Mouse (Mus musculus): Measurements from ENCODE around the gene Glt6d1. TPM values are rescaled to one million over a fixed set of nuclear protein-coding genes. Genes with fewer than 3 reads are reported as not detected.

The Glt6d1 gene
- total and polyA plus RNA-seq, 3 experiments: not detected

GRCm38 (mm10) chr2:25781957-25782356 is 33.7 kb downstream of the Glt6d1 start, which contains the start of gene Gm13539:
Gm13539 (plus strand) TSS chr2:25782257.
- H3K4me1 ChIP-seq (ENCODE audit: insufficient read depth, low read depth, low read length): no peaks in the 10 kb centered on the region
- DNase-seq (ENCODE audit: low spot score): no peak
- no peaks in the 10 kb centered on the region for H3K36me3 ChIP-seq (replicated peaks)
- no peak for ATAC-seq (ENCODE audit: extremely low read depth, insufficient number of reproducible peaks, low FRiP score, poor library complexity, severe bottlenecking)
- H3K27me3 ChIP-seq (ENCODE audit: insufficient read depth, low read length): peaks cover 4% of the 10 kb centered on the region
- H3K4me3 ChIP-seq (ENCODE audit: low read depth, low read length): no peak within 1 kb of the TSS
- H3K9me3 ChIP-seq (replicated peaks): no peaks in the 10 kb centered on the region
- TF ChIP-seq TAL1 (conservative IDR thresholded peaks at IDR 0.05; ENCODE audit: low read depth, low read length) (no peak), POLR2AphosphoS5 (IDR thresholded peaks at IDR 0.05; ENCODE audit: insufficient replicate concordance, low read depth, low read length) (no peak), GATA1 (IDR thresholded peaks at IDR 0.05; ENCODE audit: borderline replicate concordance, low read length) (no peak), GATA2 (IDR thresholded peaks at IDR 0.05; ENCODE audit: borderline replicate concordance, low read depth, low read length) (no peak), CTCF (IDR thresholded peaks at IDR 0.05; ENCODE audit: low read depth, low read length) (no peak)

- Histone ChIP-seq H3K4me1 (ENCODE audit: insufficient read depth, low read depth, low read length) (no peaks in the 10 kb centered on the region), H3K4me3 (ENCODE audit: low read depth, low read length) (no peak overlapping the region), H3K9me3 (replicated peaks) (no peaks in the 10 kb centered on the region), H3K27me3 (ENCODE audit: insufficient read depth, low read length) (peaks cover 4% of the 10 kb centered on the region), H3K36me3 (replicated peaks) (no peaks in the 10 kb centered on the region)
- DNase-seq (ENCODE audit: low spot score): no peak
- TF ChIP-seq TAL1 (conservative IDR thresholded peaks at IDR 0.05; ENCODE audit: low read depth, low read length) (no peak), CTCF (IDR thresholded peaks at IDR 0.05; ENCODE audit: low read depth, low read length) (no peak), GATA2 (IDR thresholded peaks at IDR 0.05; ENCODE audit: borderline replicate concordance, low read depth, low read length) (no peak), GATA1 (IDR thresholded peaks at IDR 0.05; ENCODE audit: borderline replicate concordance, low read length) (no peak), POLR2AphosphoS5 (IDR thresholded peaks at IDR 0.05; ENCODE audit: insufficient replicate concordance, low read depth, low read length) (no peak)
- ATAC-seq (ENCODE audit: extremely low read depth, insufficient number of reproducible peaks, low FRiP score, poor library complexity, severe bottlenecking): no peak
These were observed 34.7 kb downstream of the Glt6d1 start for GRCm38 (mm10) chr2:25780921-25781320.

- H3K27me3 ChIP-seq (ENCODE audit: insufficient read depth, low read length): peaks cover 2% of the 10 kb centered on the region
- DNase-seq (ENCODE audit: low spot score) (no peak), ATAC-seq (ENCODE audit: extremely low read depth, insufficient number of reproducible peaks, low FRiP score, poor library complexity, severe bottlenecking) (no peak)
- H3K4me3 ChIP-seq (ENCODE audit: low read depth, low read length): no peak overlapping the region
- TF ChIP-seq TAL1 (conservative IDR thresholded peaks at IDR 0.05; ENCODE audit: low read depth, low read length): no peak
- TF ChIP-seq GATA1 (IDR thresholded peaks at IDR 0.05; ENCODE audit: borderline replicate concordance, low read length): no peak
- no peak for TF ChIP-seq POLR2AphosphoS5 (IDR thresholded peaks at IDR 0.05; ENCODE audit: insufficient replicate concordance, low read depth, low read length)
- no peak for TF ChIP-seq GATA2 (IDR thresholded peaks at IDR 0.05; ENCODE audit: borderline replicate concordance, low read depth, low read length)
- H3K9me3 ChIP-seq (replicated peaks): no peaks in the 10 kb centered on the region
- H3K4me1 ChIP-seq (ENCODE audit: insufficient read depth, low read depth, low read length): no peaks in the 10 kb centered on the region
- H3K36me3 ChIP-seq (replicated peaks): no peaks in the 10 kb centered on the region
These were observed 36.6 kb downstream of the Glt6d1 start for GRCm38 (mm10) chr2:25779076-25779475.

GRCm38 (mm10) chr2:25776717-25777116 is 38.9 kb downstream of the Glt6d1 start, which contains the start of gene Lcn11:
Lcn11 (plus strand) TSS chr2:25777017.
- H3K4me3 ChIP-seq (ENCODE audit: low read depth, low read length): no peak within 1 kb of the TSS
- ATAC-seq (ENCODE audit: extremely low read depth, insufficient number of reproducible peaks, low FRiP score, poor library complexity, severe bottlenecking): no peak
- no peak for DNase-seq (ENCODE audit: low spot score)
- no peaks in the 10 kb centered on the region for H3K4me1 ChIP-seq (ENCODE audit: insufficient read depth, low read depth, low read length)
- no peak for TF ChIP-seq GATA1 (IDR thresholded peaks at IDR 0.05; ENCODE audit: borderline replicate concordance, low read length)
- no peak for TF ChIP-seq POLR2AphosphoS5 (IDR thresholded peaks at IDR 0.05; ENCODE audit: insufficient replicate concordance, low read depth, low read length)
- TF ChIP-seq TAL1 (conservative IDR thresholded peaks at IDR 0.05; ENCODE audit: low read depth, low read length): no peak
- TF ChIP-seq GATA2 (IDR thresholded peaks at IDR 0.05; ENCODE audit: borderline replicate concordance, low read depth, low read length): no peak
- no peak for TF ChIP-seq CTCF (IDR thresholded peaks at IDR 0.05; ENCODE audit: low read depth, low read length)
- H3K36me3 ChIP-seq (replicated peaks): no peaks in the 10 kb centered on the region
- peaks cover 2% of the 10 kb centered on the region for H3K27me3 ChIP-seq (ENCODE audit: insufficient read depth, low read length)
- H3K9me3 ChIP-seq (replicated peaks): no peaks in the 10 kb centered on the region

- DNase-seq (ENCODE audit: low spot score) (no peak), ATAC-seq (ENCODE audit: extremely low read depth, insufficient number of reproducible peaks, low FRiP score, poor library complexity, severe bottlenecking) (no peak)
- no peaks in the 10 kb centered on the region for H3K36me3 ChIP-seq (replicated peaks)
- TF ChIP-seq GATA2 (IDR thresholded peaks at IDR 0.05; ENCODE audit: borderline replicate concordance, low read depth, low read length) (no peak), POLR2AphosphoS5 (IDR thresholded peaks at IDR 0.05; ENCODE audit: insufficient replicate concordance, low read depth, low read length) (no peak), TAL1 (conservative IDR thresholded peaks at IDR 0.05; ENCODE audit: low read depth, low read length) (no peak), CTCF (IDR thresholded peaks at IDR 0.05; ENCODE audit: low read depth, low read length) (no peak), GATA1 (IDR thresholded peaks at IDR 0.05; ENCODE audit: borderline replicate concordance, low read length) (no peak)
- H3K27me3 ChIP-seq (ENCODE audit: insufficient read depth, low read length): peaks cover 2% of the 10 kb centered on the region
- H3K4me3 ChIP-seq (ENCODE audit: low read depth, low read length): no peak overlapping the region
- H3K4me1 ChIP-seq (ENCODE audit: insufficient read depth, low read depth, low read length): no peaks in the 10 kb centered on the region
- no peaks in the 10 kb centered on the region for H3K9me3 ChIP-seq (replicated peaks)
These were observed 39.7 kb downstream of the Glt6d1 start for GRCm38 (mm10) chr2:25775991-25776390.

GRCm38 (mm10) chr2:25774640-25775039 is 41.0 kb downstream of the Glt6d1 start:
- TF ChIP-seq GATA1 (IDR thresholded peaks at IDR 0.05; ENCODE audit: borderline replicate concordance, low read length) (no peak), CTCF (IDR thresholded peaks at IDR 0.05; ENCODE audit: low read depth, low read length) (no peak), POLR2AphosphoS5 (IDR thresholded peaks at IDR 0.05; ENCODE audit: insufficient replicate concordance, low read depth, low read length) (no peak), TAL1 (conservative IDR thresholded peaks at IDR 0.05; ENCODE audit: low read depth, low read length) (no peak)
- no peak for DNase-seq (ENCODE audit: low spot score)
- no peaks in the 10 kb centered on the region for H3K36me3 ChIP-seq (replicated peaks)

More at GRCm38 (mm10) chr2:25774640-25775039, 41.0 kb downstream of the Glt6d1 start:
- no peak for ATAC-seq (ENCODE audit: extremely low read depth, insufficient number of reproducible peaks, low FRiP score, poor library complexity, severe bottlenecking)
- H3K27me3 ChIP-seq (ENCODE audit: insufficient read depth, low read length): peaks cover 5% of the 10 kb centered on the region
- no peaks in the 10 kb centered on the region for H3K9me3 ChIP-seq (replicated peaks)
- no peak overlapping the region for H3K4me3 ChIP-seq (ENCODE audit: low read depth, low read length)
- H3K4me1 ChIP-seq (ENCODE audit: insufficient read depth, low read depth, low read length): no peaks in the 10 kb centered on the region
